Mouse (Mus musculus) ovary, adult 2 months (tissue): ENCODE data around the gene Syngr3. TPM values are rescaled to one million over a fixed set of nuclear protein-coding genes. Genes with fewer than 3 reads are reported as not detected.

Experiments used
- polyA plus RNA-seq: library from polyadenylated mRNA; depleted of rRNA; stranded (reverse); fragments of >200 nt; gene quantifications from 2 replicates; pipeline ENCODE4 v1.2.3, GENCODE M21; 2012; rRNA removed

Syngr3 gene
- 1.6 and 1.7 TPM in 2 replicates for polyA plus RNA-seq

GRCm38 (mm10) chr17:24689251-24690081 is at the start of gene Syngr3:
Gene Syngr3, minus strand, starts transcription at chr17:24689955.

GRCm38 (mm10) chr17:24736330-24737051 is 46.7 kb upstream of the Syngr3 start, which contains the start of gene Msrb1:
Gene Msrb1, plus strand, starts transcription at chr17:24736642.

GRCm38 (mm10) chr17:24727618-24728017 is 37.9 kb upstream of the Syngr3 start, which contains the start of gene Rpl3l:
Gene Rpl3l, plus strand, starts transcription at chr17:24727820.

GRCm38 (mm10) chr17:24724184-24724583 is 34.4 kb upstream of the Syngr3 start, which contains the start of gene Ndufb10:
Gene Ndufb10, minus strand, starts transcription at chr17:24724478.

GRCm38 (mm10) chr17:24717943-24718342 is 28.2 kb upstream of the Syngr3 start, which contains the start of the genes Rnf151 and Rps2:
Gene Rnf151, minus strand, starts transcription at chr17:24718063.
Gene Rps2, plus strand, starts transcription at chr17:24718116.

GRCm38 (mm10) chr17:24706982-24707800 is 17.4 kb upstream of the Syngr3 start, which contains the start of gene Tbl3:
Gene Tbl3, minus strand, starts transcription at chr17:24707660.

GRCm38 (mm10) chr17:24696011-24696697 is 6.4 kb upstream of the Syngr3 start, which contains the start of the genes Gfer and Noxo1:
Gene Gfer, minus strand, starts transcription at chr17:24696156.
Gene Noxo1, plus strand, starts transcription at chr17:24696234.

GRCm38 (mm10) chr17:24669545-24670245 is 20.1 kb downstream of the Syngr3 start, which contains the start of gene Zfp598:
Gene Zfp598, plus strand, starts transcription at chr17:24669687.

GRCm38 (mm10) chr17:24658017-24658758 is 31.6 kb downstream of the Syngr3 start, which contains the start of gene Npw:
Gene Npw, minus strand, starts transcription at chr17:24658457.

GRCm38 (mm10) chr17:24650070-24650616 is 39.6 kb downstream of the Syngr3 start, which contains the start of gene Slc9a3r2:
Gene Slc9a3r2, minus strand, starts transcription at chr17:24650327.

Other genes with a start within 250 kb of the Syngr3 start
- 7.9 and 13.4 TPM in 2 replicates for gene Dnase1l2, start 246.8 kb downstream of the Syngr3 start, polyA plus RNA-seq
- 146 and 150 TPM in 2 replicates for gene E4f1, start 219.6 kb downstream of the Syngr3 start, polyA plus RNA-seq
- 123 and 142 TPM in 2 replicates for gene Pgp, start 219.6 kb downstream of the Syngr3 start, polyA plus RNA-seq
- gene Bricd5, start 216.1 kb downstream of the Syngr3 start, polyA plus RNA-seq: 0.92 and 1.0 TPM in 2 replicates
- gene Mlst8, start 210.9 kb downstream of the Syngr3 start, polyA plus RNA-seq: 40.6 and 58.0 TPM in 2 replicates
- 49.0 and 53.5 TPM in 2 replicates for gene Caskin1, start 201.4 kb downstream of the Syngr3 start, polyA plus RNA-seq
- gene Traf7, start 162.0 kb downstream of the Syngr3 start, polyA plus RNA-seq: 253 and 318 TPM in 2 replicates
- 0.71 and 1.4 TPM in 2 replicates for gene Rab26, start 155.7 kb downstream of the Syngr3 start, polyA plus RNA-seq
- gene Pkd1, start 140.1 kb downstream of the Syngr3 start, polyA plus RNA-seq: 158 and 173 TPM in 2 replicates
- gene Tsc2, start 57.3 kb downstream of the Syngr3 start, polyA plus RNA-seq: 200 and 211 TPM in 2 replicates
- gene Nthl1, start 57.3 kb downstream of the Syngr3 start, polyA plus RNA-seq: 33.4 and 40.4 TPM in 2 replicates
- 154 and 188 TPM in 2 replicates for gene Slc9a3r2, start 39.6 kb downstream of the Syngr3 start, polyA plus RNA-seq
- 0.40 and 0.53 TPM in 2 replicates for gene Npw, start 31.5 kb downstream of the Syngr3 start, polyA plus RNA-seq
- gene Zfp598, start 20.3 kb downstream of the Syngr3 start, polyA plus RNA-seq: 118 and 131 TPM in 2 replicates
- gene Gfer, start 6.2 kb upstream of the Syngr3 start, polyA plus RNA-seq: 40.5 and 66.7 TPM in 2 replicates
- 19.1 and 19.6 TPM in 2 replicates for gene Noxo1, start 6.3 kb upstream of the Syngr3 start, polyA plus RNA-seq
- 105 and 112 TPM in 2 replicates for gene Tbl3, start 17.7 kb upstream of the Syngr3 start, polyA plus RNA-seq
- 0.34 and 1.4 TPM in 2 replicates for gene Rnf151, start 28.1 kb upstream of the Syngr3 start, polyA plus RNA-seq
- 4,445 and 4,526 TPM in 2 replicates for gene Rps2, start 28.2 kb upstream of the Syngr3 start, polyA plus RNA-seq
- 198 and 335 TPM in 2 replicates for gene Ndufb10, start 34.5 kb upstream of the Syngr3 start, polyA plus RNA-seq
- not detected in 2 replicates for gene Rpl3l, start 37.9 kb upstream of the Syngr3 start, polyA plus RNA-seq
- 42.7 and 55.4 TPM in 2 replicates for gene Msrb1, start 46.7 kb upstream of the Syngr3 start, polyA plus RNA-seq
- gene Hs3st6, start 63.0 kb upstream of the Syngr3 start, polyA plus RNA-seq: 8.5 and 15.0 TPM in 2 replicates
- not detected in 2 replicates for gene Meiob, start 114.3 kb upstream of the Syngr3 start, polyA plus RNA-seq
- 105 and 136 TPM in 2 replicates for gene Hagh, start 150.2 kb upstream of the Syngr3 start, polyA plus RNA-seq
- 16.7 and 17.3 TPM in 2 replicates for gene Fahd1, start 160.4 kb upstream of the Syngr3 start, polyA plus RNA-seq
- gene Igfals, start 176.0 kb upstream of the Syngr3 start, polyA plus RNA-seq: 10.1 and 12.4 TPM in 2 replicates
- 33.0 and 41.1 TPM in 2 replicates for gene Nubp2, start 196.4 kb upstream of the Syngr3 start, polyA plus RNA-seq
- gene Spsb3, start 196.7 kb upstream of the Syngr3 start, polyA plus RNA-seq: 112 and 120 TPM in 2 replicates
- 51.8 and 56.8 TPM in 2 replicates for gene Eme2, start 205.1 kb upstream of the Syngr3 start, polyA plus RNA-seq
- 278 and 448 TPM in 2 replicates for gene Mrps34, start 205.2 kb upstream of the Syngr3 start, polyA plus RNA-seq
- 76.6 and 85.3 TPM in 2 replicates for gene Nme3, start 206.5 kb upstream of the Syngr3 start, polyA plus RNA-seq
- gene Mapk8ip3, start 247.0 kb upstream of the Syngr3 start, polyA plus RNA-seq: 180 and 186 TPM in 2 replicates